Mouse (Mus musculus) activated CD4-positive, CD25-positive, alpha-beta regulatory T cell, adult 4 months (primary cell): ENCODE data around the gene Atrn. TPM values are rescaled to one million over a fixed set of nuclear protein-coding genes. Genes with fewer than 3 reads are reported as not detected.

Experiments
- polyA plus RNA-seq, 2 experiments: library from polyadenylated mRNA; unstranded; fragments of 100-300 nt; shearing (Covaris generic); gene quantifications; one replicate each; pipeline ENCODE4 v1.2.1; 2017

Gene Atrn
- polyA plus RNA-seq, 2 experiments from 2014 or later, result 4.6 to 6.2 TPM

Other genes starting within 250 kb of the Atrn start
- 100 to 1,000 TPM; 120 to 135 TPM for gene Ddrgk1, start 241.8 kb upstream of the Atrn start, polyA plus RNA-seq
- gene Itpa, start 238.9 kb upstream of the Atrn start, polyA plus RNA-seq, result 10 to 100 TPM; 42.4 to 47.3 TPM
- gene Slc4a11, start 209.0 kb upstream of the Atrn start, polyA plus RNA-seq, result under 1 TPM in 1 of 2 experiments, not detected in 1; 0.33 TPM
- gene 4930402H24Rik, start 89 bp upstream of the Atrn start, polyA plus RNA-seq, result 10 to 100 TPM in 1 of 2 experiments, 1 to 10 TPM in 1; 9.5 to 11.6 TPM
- gene Gfra4, start 136.6 kb downstream of the Atrn start, polyA plus RNA-seq, result not detected
- gene Adam33, start 157.3 kb downstream of the Atrn start, polyA plus RNA-seq, result not detected
- gene Siglec1, start 180.3 kb downstream of the Atrn start, polyA plus RNA-seq, result not detected
- under 1 TPM; 0.13 to 0.19 TPM for gene Hspa12b, start 220.8 kb downstream of the Atrn start, polyA plus RNA-seq
- gene Gm11037, start 227.0 kb downstream of the Atrn start, polyA plus RNA-seq, result not detected